Mouse (Mus musculus) heart, postnatal 14 days (tissue): ENCODE measurements around the gene Nrip1. TPM values are rescaled to one million over a fixed set of nuclear protein-coding genes. Genes with fewer than 3 reads are reported as not detected.
"Not testable (repeated sequence)": the region's sequence is repeated elsewhere in the genome, so short reads cannot be mapped to it uniquely, and the experiment has no call there.

Source experiments
- DNase-seq, 2 experiments: peaks; one replicate each; pipeline ENCODE4 v3.0.0; 2021 to 2022
- intact Hi-C: fragments of 180-260 bp; cut with DNase I; formaldehyde crosslinking; loops from one replicate; pipeline ENCODE4 v1.15.1; 2025
- long read RNA-seq, 2 experiments: library from polyadenylated mRNA; stranded (forward); transcript quantifications; one replicate each; pipeline ENCODE4 v2.0.0; 2021
- total RNA-seq, 2 experiments: library from RNA; stranded (reverse); gene quantifications; 2 replicates each; pipeline ENCODE4 v1.2.3; 2021

Nrip1 gene
- 10 to 100 TPM; 28.7 to 29.2 TPM for total RNA-seq
- long read RNA-seq, experiment 1, full-length matches to known transcripts = 2 of 3 reads
- long read RNA-seq, experiment 1, partial matches to known transcripts = 0 of 3 reads
- long read RNA-seq, experiment 1, other reads (novel, unspliced or antisense) = 1 of 3 reads
- long read RNA-seq, experiment 2, partial matches to known transcripts = 1 of 2 reads
- long read RNA-seq, experiment 2, other reads (novel, unspliced or antisense) = 1 of 2 reads

- intact Hi-C loops = loop anchor here (5.0 to 10.0 kb wide), 4 partner anchors 76 to 606 kb away; partner anchors contain the start of gene Hspa13
- peak; percentile 51 to 60 for DNase-seq
These were observed at the start of gene Nrip1 for GRCm38 (mm10) chr16:76373671-76374091. Gene Nrip1, minus strand, starts transcription at chr16:76373827.

GRCm38 (mm10) chr16:76422531-76422930 is 48.9 kb upstream of the Nrip1 start:
- no peak for DNase-seq

GRCm38 (mm10) chr16:76419849-76420248 is 46.2 kb upstream of the Nrip1 start:
- no peak for DNase-seq
- intact Hi-C loops = no loop called here

More at GRCm38 (mm10) chr16:76422531-76422930, 48.9 kb upstream of the Nrip1 start:
- intact Hi-C loops = no loop called here

GRCm38 (mm10) chr16:76416477-76416876 is 42.9 kb upstream of the Nrip1 start:
- DNase-seq = no peak

DNA sequence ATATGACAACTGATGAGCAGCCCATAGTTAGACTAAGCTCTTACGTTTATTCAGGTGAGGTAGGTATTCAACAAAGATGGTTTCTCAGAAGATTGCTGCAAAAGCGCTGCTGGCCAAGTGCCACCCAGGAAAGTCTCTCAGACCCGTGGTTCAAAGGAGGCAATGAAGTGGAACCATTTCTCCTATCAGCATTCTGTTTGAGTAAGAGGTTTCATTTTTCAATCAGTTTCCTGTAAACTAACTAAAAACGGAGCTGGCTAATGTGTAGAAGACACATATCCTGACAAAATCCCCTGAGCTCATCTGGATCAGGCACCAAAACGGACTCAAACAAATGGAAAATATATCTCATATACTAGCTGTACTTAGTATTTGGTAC is 42.4 kb upstream of the Nrip1 start:
- DNase-seq = no peak
- intact Hi-C loops = no loop called here

More at GRCm38 (mm10) chr16:76416477-76416876, 42.9 kb upstream of the Nrip1 start:
- intact Hi-C loops = no loop called here

GRCm38 (mm10) chr16:76415407-76416059 is 41.9 kb upstream of the Nrip1 start:
- no peak for DNase-seq

GRCm38 (mm10) chr16:76414528-76414927 is 40.9 kb upstream of the Nrip1 start:
- intact Hi-C loops = no loop called here
- no peak for DNase-seq

More at GRCm38 (mm10) chr16:76415407-76416059, 41.9 kb upstream of the Nrip1 start:
- intact Hi-C loops = no loop called here

DNA sequence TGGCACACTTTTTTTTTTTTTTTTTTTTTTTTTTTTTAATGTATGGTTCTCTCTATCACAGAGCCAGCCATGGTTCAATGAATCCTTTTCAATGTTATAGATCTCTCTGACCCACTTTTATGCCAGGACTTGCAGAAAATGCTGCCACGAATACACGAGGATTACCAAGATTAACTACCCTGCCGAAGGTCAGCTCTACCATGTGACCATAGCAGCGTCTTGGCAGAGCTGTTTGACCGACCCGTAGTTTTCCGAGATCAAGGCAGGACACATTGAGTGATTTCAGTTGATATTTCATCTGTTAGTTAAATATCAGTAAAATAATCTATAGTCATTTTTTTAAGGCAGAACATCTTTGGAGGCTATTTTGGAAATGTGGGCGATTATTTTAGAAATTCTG is 40.0 kb upstream of the Nrip1 start:
- intact Hi-C loops = no loop called here
- DNase-seq = no peak

GRCm38 (mm10) chr16:76409355-76409722 is 35.7 kb upstream of the Nrip1 start:
- intact Hi-C loops = no loop called here
- DNase-seq = no peak

DNA sequence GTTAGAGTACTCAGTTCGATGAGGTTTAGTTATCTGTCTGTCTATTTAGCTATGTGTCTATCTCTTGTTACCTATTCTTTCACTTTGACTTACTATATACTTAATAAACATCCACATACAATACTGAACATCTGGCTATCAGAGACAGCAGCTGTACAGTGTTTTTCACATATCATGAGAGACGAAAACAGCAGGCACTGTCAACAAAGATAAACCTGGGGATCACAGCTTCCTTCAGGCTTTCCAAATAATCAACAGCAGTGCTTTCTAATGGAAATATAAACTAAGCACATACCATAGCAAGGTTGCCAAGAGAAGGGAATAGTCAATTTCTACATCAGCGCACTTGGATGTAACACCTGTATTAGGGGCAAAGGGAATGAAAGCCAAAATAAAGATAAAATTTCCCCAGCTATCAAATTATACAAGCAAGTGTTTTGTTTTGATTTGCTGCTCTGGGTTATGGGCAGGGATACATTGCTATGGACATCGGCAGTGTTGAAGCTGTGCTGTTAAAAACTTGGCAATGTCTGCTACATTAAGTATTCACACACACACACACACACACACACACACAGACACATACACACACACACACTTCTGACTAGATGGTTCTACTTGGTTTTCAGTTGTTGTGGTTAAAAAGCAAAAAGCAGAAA is 35.2 kb upstream of the Nrip1 start:
- intact Hi-C loops = no loop called here
- no peak for DNase-seq

DNA sequence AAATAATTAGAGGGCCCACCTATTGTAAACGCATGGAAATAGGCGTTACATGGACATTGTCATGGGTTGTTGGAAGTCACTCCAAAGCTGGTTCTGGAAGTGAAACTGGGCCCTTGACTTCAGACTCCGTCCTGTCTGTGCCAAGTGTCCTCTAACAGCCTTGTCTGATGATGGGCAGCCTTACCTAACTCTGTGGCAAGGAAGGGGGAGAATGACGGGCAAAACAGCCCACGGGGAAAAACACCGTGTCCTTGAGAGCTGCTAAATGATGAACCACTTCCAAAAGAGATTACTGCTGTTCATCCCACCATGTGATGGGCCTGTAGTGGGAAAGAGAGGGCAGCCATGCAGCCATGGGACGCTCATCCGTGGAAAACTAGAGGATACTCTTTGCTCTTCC is 34.6 kb upstream of the Nrip1 start:
- intact Hi-C loops = no loop called here
- DNase-seq = no peak

GRCm38 (mm10) chr16:76407321-76407920 is 33.8 kb upstream of the Nrip1 start:
- intact Hi-C loops = no loop called here
- DNase-seq = no peak

DNA sequence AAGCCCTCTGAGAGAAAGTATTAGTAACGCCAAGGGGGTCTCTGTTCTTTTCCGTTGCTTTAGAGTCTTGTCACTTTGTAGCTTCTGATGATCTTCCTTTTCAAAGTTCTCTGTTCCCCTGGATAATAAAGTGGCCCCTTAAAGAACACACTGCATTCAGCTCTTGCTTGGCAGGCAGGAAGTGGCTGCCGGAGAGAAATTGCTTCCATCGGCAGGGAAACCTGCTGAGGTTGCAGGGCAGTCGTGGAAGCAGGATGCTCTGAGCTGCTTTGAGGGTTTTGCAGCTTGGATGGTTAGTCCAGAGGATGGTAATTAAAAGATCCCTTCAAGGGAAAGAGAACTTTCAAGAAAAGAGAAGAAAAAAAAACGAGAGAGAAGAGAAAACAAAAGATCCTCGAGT is 33.3 kb upstream of the Nrip1 start:
- intact Hi-C loops = no loop called here
- no peak for DNase-seq

- no peak for DNase-seq
- intact Hi-C loops = no loop called here
These were observed 32.7 kb upstream of the Nrip1 start for GRCm38 (mm10) chr16:76406319-76406718.

- intact Hi-C loops, DNase-seq: not testable (repeated sequence)
These were observed 29.7 kb upstream of the Nrip1 start for GRCm38 (mm10) chr16:76403305-76403704.

DNA sequence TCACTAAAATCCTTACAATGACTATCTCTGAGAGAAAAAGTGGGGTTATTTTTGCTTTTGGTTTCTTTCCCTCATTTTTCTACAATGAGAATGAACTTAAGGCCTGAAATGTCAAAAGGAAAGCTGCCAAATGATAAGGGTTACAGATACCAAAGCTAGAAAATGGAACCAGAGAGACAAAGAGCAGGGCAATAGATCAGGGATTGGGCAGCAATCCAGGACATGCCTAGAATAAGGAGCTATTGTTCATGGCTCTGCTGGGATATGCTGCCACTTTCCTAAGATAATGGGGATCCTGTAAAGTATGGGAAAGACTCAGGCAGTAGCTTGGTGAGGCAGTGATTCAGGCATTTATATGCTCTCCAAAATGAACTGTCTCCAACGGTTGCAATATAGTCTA is 22.9 kb upstream of the Nrip1 start:
- no peak for DNase-seq
- intact Hi-C loops = no loop called here

DNA sequence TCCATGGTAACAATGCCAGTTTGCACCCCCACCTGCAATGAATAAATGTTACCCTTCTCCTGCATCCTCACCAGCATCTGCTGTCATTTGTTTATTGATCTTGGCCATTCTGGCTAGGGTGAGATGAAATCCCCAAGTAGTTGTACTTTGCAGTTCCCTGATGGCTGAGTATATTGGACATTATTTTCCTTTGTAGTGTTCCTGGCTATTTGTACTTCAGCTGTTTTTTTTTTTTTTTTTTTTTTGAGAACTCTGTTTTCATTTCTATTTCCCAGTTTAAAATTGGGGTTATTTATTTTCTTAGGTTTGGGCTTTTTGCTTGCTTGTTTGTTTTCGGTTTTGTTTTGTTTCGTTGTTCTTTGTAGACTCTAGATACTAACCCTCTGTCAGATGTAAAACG is 19.6 kb upstream of the Nrip1 start:
- intact Hi-C loops = no loop called here
- DNase-seq = no peak

GRCm38 (mm10) chr16:76386496-76386895 is 12.9 kb upstream of the Nrip1 start:
- no peak for DNase-seq
- intact Hi-C loops = loop anchor here (10.0 kb wide), 1 partner anchor 238 kb away; no protein-coding TSS in a partner anchor

- intact Hi-C loops = loop anchor here (10.0 kb wide), 1 partner anchor 239 kb away; no protein-coding TSS in a partner anchor
- DNase-seq = no peak
These were observed 12.4 kb upstream of the Nrip1 start for GRCm38 (mm10) chr16:76386071-76386470.

- no peak for DNase-seq
- intact Hi-C loops = loop anchor here (10.0 kb wide), 2 partner anchors 158 to 488 kb away; no protein-coding TSS in a partner anchor
These were observed 3.6 kb upstream of the Nrip1 start for GRCm38 (mm10) chr16:76377211-76377610.

GRCm38 (mm10) chr16:76376661-76377060 is 3.0 kb upstream of the Nrip1 start:
- no peak for DNase-seq
- intact Hi-C loops = loop anchor here (10.0 kb wide), 2 partner anchors 158 to 488 kb away; no protein-coding TSS in a partner anchor
